24 mouse cellular contexts compared by ENCODE assay signal in genomic region chr14:72807947-72808346, GRCm38 (mm10).
DNase-seq lines count a peak whose midpoint lies in the region; ATAC-seq and TF ChIP-seq lines count a peak whose summit lies in the region.
"Had no signal": no experiment of that assay in that cellular context is flagged by ENCODE, and none has a peak within 500 bp of the region (broad histone marks: within the 10 kb centered on the region; RNA-seq: fewer than 3 reads in every experiment).

No protein-coding gene starts in this region.

- peaks cover 23 to 72% of the 10 kb centered on the region in 2 experiments for H3K4me1 ChIP-seq in CH12.LX (ENCODE audit: control insufficient read depth in 1 of 2, insufficient read depth in 2 of 2)
- H3K4me1 ChIP-seq in hindbrain, postnatal 0 days (ENCODE audit: insufficient read depth, low read length), result no peaks in the 10 kb centered on the region
- H3K4me1 ChIP-seq: embryonic facial prominence, embryonic 12.5 days; embryonic facial prominence, embryonic 15.5 days; forebrain, embryonic 12.5 days; forebrain, embryonic 15.5 days; heart, embryonic 13.5 days; hindbrain, embryonic 12.5 days; hindbrain, embryonic 15.5 days; intestine, embryonic 15.5 days; kidney, embryonic 15.5 days had no signal

- H3K4me3 ChIP-seq in CH12.LX (replicated peaks in 1 of 3; ENCODE audit: low read depth in 2 of 3, low read length in 2 of 3, poor library complexity in 1 of 3) (no peak overlapping the region), myocyte (no peak overlapping the region)
- H3K4me3 ChIP-seq in hindbrain, postnatal 0 days (ENCODE audit: low read length), result no peak overlapping the region
- H3K4me3 ChIP-seq: embryonic facial prominence, embryonic 12.5 days; embryonic facial prominence, embryonic 15.5 days; forebrain, embryonic 12.5 days; forebrain, embryonic 15.5 days; heart, embryonic 13.5 days; hindbrain, embryonic 12.5 days; hindbrain, embryonic 15.5 days; intestine, embryonic 15.5 days; kidney, embryonic 15.5 days had no signal

- in situ Hi-C loops in CH12.LX (cut with MboI; ENCODE audit: low pct_ligation_motif_present, low pct_unique_long_range_greater_than_20kb, low sequenced_read_pairs), result loop anchor here (10.0 kb wide), 2 partner anchors 103 to 197 kb away; no protein-coding TSS in a partner anchor

- H3K9ac ChIP-seq in CH12.LX (ENCODE audit: insufficient read depth, low read depth), result peak overlapping the region; percentile 65
- H3K9ac ChIP-seq in hindbrain, postnatal 0 days (replicated peaks; ENCODE audit: low read length), result no peak overlapping the region
- H3K9ac ChIP-seq: embryonic facial prominence, embryonic 12.5 days; embryonic facial prominence, embryonic 15.5 days; forebrain, embryonic 12.5 days; forebrain, embryonic 15.5 days; heart, embryonic 13.5 days; hindbrain, embryonic 12.5 days; hindbrain, embryonic 15.5 days; intestine, embryonic 15.5 days; kidney, embryonic 15.5 days had no signal

- peak; percentile 44; the same call in 1 of the 2 replicates for TF ChIP-seq POLR2A in CH12.LX (IDR thresholded peaks at IDR 0.05; ENCODE audit: low read depth, low read length)
- TF ChIP-seq POLR2A in myocyte (IDR thresholded peaks at IDR 0.05; ENCODE audit: insufficient read length, low read depth), result no peak

- H3K27ac ChIP-seq in CH12.LX (ENCODE audit: insufficient read depth, low read depth), result peak overlapping the region; percentile 94
- no peak overlapping the region for H3K27ac ChIP-seq in hindbrain, postnatal 0 days
- H3K27ac ChIP-seq: embryonic facial prominence, embryonic 12.5 days; embryonic facial prominence, embryonic 15.5 days; forebrain, embryonic 12.5 days; forebrain, embryonic 15.5 days; heart, embryonic 13.5 days; hindbrain, embryonic 12.5 days; hindbrain, embryonic 15.5 days; intestine, embryonic 15.5 days; kidney, embryonic 15.5 days had no signal

- WGBS in hindbrain, postnatal 0 days, result 93% methylated on average over 3 of the region's 3 CpGs

- DNase-seq in 3134 (ENCODE audit: extremely low read depth, insufficient read length, low spot score) (peak; percentile 21), 3T3-L1 (ENCODE audit: low read depth, low spot score) (peak; percentile 25), CH12.LX (ENCODE audit: extremely low read depth) (peak; percentile 80)
- no peak for DNase-seq in cerebellum, postnatal 4 days (ENCODE audit: low spot score in 2 of 2)
- DNase-seq in gastrocnemius, adult 8-10 months (ENCODE audit: low spot score in 2 of 2), result no peak
- DNase-seq in hindbrain, postnatal 0 days (ENCODE audit: low spot score), result no peak
- DNase-seq: cerebellum, adult 18-20 months; cerebellum, adult 9-10 months; cerebellum, postnatal 14 days; gastrocnemius, postnatal 14 days; heart, adult 18-20 months; heart, postnatal 14 days had no signal

- TF ChIP-seq CTCF in CH12.LX (conservative IDR thresholded peaks at IDR 0.05 in 1 of 2, IDR thresholded peaks at IDR 0.05 in 1 of 2; ENCODE audit: low read depth in 2 of 2, low read length in 2 of 2), result no peak
- TF ChIP-seq CTCF in hindbrain, postnatal 0 days (IDR thresholded peaks at IDR 0.05; ENCODE audit: low read depth), result no peak

- H3K27me3 ChIP-seq in CH12.LX (replicated peaks) (no peaks in the 10 kb centered on the region), myocyte (ENCODE audit: control insufficient read depth, insufficient read depth, insufficient read length) (no peaks in the 10 kb centered on the region)
- H3K27me3 ChIP-seq in hindbrain, postnatal 0 days (ENCODE audit: insufficient read depth, low read length), result no peaks in the 10 kb centered on the region
- H3K27me3 ChIP-seq: embryonic facial prominence, embryonic 12.5 days; embryonic facial prominence, embryonic 15.5 days; forebrain, embryonic 12.5 days; forebrain, embryonic 15.5 days; heart, embryonic 13.5 days; hindbrain, embryonic 12.5 days; hindbrain, embryonic 15.5 days; intestine, embryonic 15.5 days; kidney, embryonic 15.5 days; Patski had no signal

- peak overlapping the region; percentile 24 for H3K4me2 ChIP-seq in CH12.LX (ENCODE audit: insufficient read depth, low read depth, poor library complexity, severe bottlenecking)
- peak overlapping the region; percentile 84 for H3K4me2 ChIP-seq in myocyte (ENCODE audit: low read depth)
- no peak overlapping the region for H3K4me2 ChIP-seq in hindbrain, postnatal 0 days (ENCODE audit: low read depth, low read length)
- H3K4me2 ChIP-seq: embryonic facial prominence, embryonic 12.5 days; embryonic facial prominence, embryonic 15.5 days; forebrain, embryonic 12.5 days; forebrain, embryonic 15.5 days; heart, embryonic 13.5 days; hindbrain, embryonic 12.5 days; hindbrain, embryonic 15.5 days; intestine, embryonic 15.5 days; kidney, embryonic 15.5 days had no signal

- H3K9me3 ChIP-seq in CH12.LX (replicated peaks; ENCODE audit: low read length), result no peaks in the 10 kb centered on the region
- H3K9me3 ChIP-seq in hindbrain, postnatal 0 days (ENCODE audit: low read length), result no peaks in the 10 kb centered on the region
- H3K9me3 ChIP-seq: embryonic facial prominence, embryonic 12.5 days; embryonic facial prominence, embryonic 15.5 days; forebrain, embryonic 12.5 days; forebrain, embryonic 15.5 days; G1E; heart, embryonic 13.5 days; hindbrain, embryonic 12.5 days; hindbrain, embryonic 15.5 days; intestine, embryonic 15.5 days; kidney, embryonic 15.5 days had no signal

- H3ac ChIP-seq in myocyte (ENCODE audit: control insufficient read depth, insufficient read length), result no peak overlapping the region

- no peak; the same call in 1 of the 2 replicates for TF ChIP-seq RAD21 in CH12.LX (IDR thresholded peaks at IDR 0.05; ENCODE audit: low read depth, low read length)

- dilution Hi-C loops in CH12.LX (cut with MboI; ENCODE audit: extremely low pct_ligation_motif_present, extremely low pct_unique_long_range_greater_than_20kb, low sequenced_read_pairs), result no loop called here

- H3K79me2 ChIP-seq in CH12.LX (replicated peaks; ENCODE audit: control insufficient read depth, extremely low read depth, insufficient read depth, poor library complexity, severe bottlenecking) (no peaks in the 10 kb centered on the region), myocyte (ENCODE audit: control insufficient read depth, insufficient read depth) (no peaks in the 10 kb centered on the region)

- H3K36me3 ChIP-seq in CH12.LX (replicated peaks in 1 of 2; ENCODE audit: control insufficient read depth in 1 of 2, insufficient read depth in 1 of 2, low read length in 1 of 2) (no peaks in the 10 kb centered on the region), myocyte (ENCODE audit: control insufficient read depth, insufficient read depth) (no peaks in the 10 kb centered on the region)
- no peaks in the 10 kb centered on the region for H3K36me3 ChIP-seq in hindbrain, postnatal 0 days (ENCODE audit: insufficient read depth, low read length)
- H3K36me3 ChIP-seq: embryonic facial prominence, embryonic 12.5 days; embryonic facial prominence, embryonic 15.5 days; forebrain, embryonic 12.5 days; forebrain, embryonic 15.5 days; G1E; heart, embryonic 13.5 days; hindbrain, embryonic 12.5 days; hindbrain, embryonic 15.5 days; intestine, embryonic 15.5 days; kidney, embryonic 15.5 days had no signal

- peak; percentile 88 for TF ChIP-seq EP300 in CH12.LX (IDR thresholded peaks at IDR 0.05; ENCODE audit: low read length)

- ATAC-seq in hindbrain, postnatal 0 days, result no peak
- ATAC-seq: forebrain, embryonic 15.5 days; intestine, embryonic 15.5 days had no signal

TF ChIP-seq in CH12.LX, 34 proteins besides CTCF, POLR2A, EP300 and RAD21 (continues in another document):
- TF ChIP-seq ETS1 (conservative IDR thresholded peaks at IDR 0.05; ENCODE audit: low read depth, low read length) (peak; percentile 98), ZC3H11A (IDR thresholded peaks at IDR 0.05; ENCODE audit: low read depth, low read length) (no peak), MEF2A (IDR thresholded peaks at IDR 0.05; ENCODE audit: borderline replicate concordance, low read depth, low read length) (peak; percentile 86), RCOR1 (conservative IDR thresholded peaks at IDR 0.05; ENCODE audit: low read depth, low read length) (no peak), ZNF384 (IDR thresholded peaks at IDR 0.05; ENCODE audit: low read depth, low read length) (peak; percentile 97), KAT2A (IDR thresholded peaks at IDR 0.05; ENCODE audit: insufficient replicate concordance, low read length) (no peak), MAX (IDR thresholded peaks at IDR 0.05; ENCODE audit: low read length) (peak; percentile 54), SMC3 (IDR thresholded peaks at IDR 0.05; ENCODE audit: low read depth, low read length) (peak; percentile 40; the same call in 1 of the 2 replicates), ZKSCAN1 (IDR thresholded peaks at IDR 0.05; ENCODE audit: borderline replicate concordance, low read depth, low read length) (no peak), IRF4 (IDR thresholded peaks at IDR 0.05; ENCODE audit: low read depth, low read length) (peak; percentile 90), MAFK (IDR thresholded peaks at IDR 0.05; ENCODE audit: insufficient replicate concordance, low read length) (peak; percentile 98), POLR2AphosphoS2 (IDR thresholded peaks at IDR 0.05; ENCODE audit: low read depth, low read length) (no peak), JUND (conservative IDR thresholded peaks at IDR 0.05; ENCODE audit: low read depth, low read length) (peak; percentile 74; the same call in 1 of the 2 replicates)

TF ChIP-seq in myocyte, 11 proteins besides CTCF, POLR2A, EP300 and RAD21:
- TF ChIP-seq POLR2AphosphoS2 (IDR thresholded peaks at IDR 0.05; ENCODE audit: insufficient read length, low read depth) (no peak), TCF12 (IDR thresholded peaks at IDR 0.05; ENCODE audit: insufficient read depth, poor library complexity, severe bottlenecking) (no peak), SRF (IDR thresholded peaks at IDR 0.05; ENCODE audit: control insufficient read depth, insufficient read length, low read depth) (no peak), CEBPB (IDR thresholded peaks at IDR 0.05; ENCODE audit: insufficient read depth, poor library complexity, severe bottlenecking) (no peak), MYOD1 (IDR thresholded peaks at IDR 0.05; ENCODE audit: control insufficient read depth in 1 of 3, insufficient read length in 2 of 3, low read depth in 2 of 3) (peak in 1 of 3 experiments; percentile 15)

Comparison
In these comparisons a context has a peak if more than half of its experiments do, and no peak if none do; other contexts are left out.
1. DNase-seq: peak in 3134 (single experiment), 3T3-L1 (single experiment) and CH12.LX (single experiment); none in cerebellum, postnatal 4 days (0 of 2), gastrocnemius, adult 8-10 months (0 of 2) and hindbrain, postnatal 0 days (single experiment).